Mouse (Mus musculus): ENCODE data around the gene Otud4. TPM values are rescaled to one million over a fixed set of nuclear protein-coding genes. Genes with fewer than 3 reads are reported as not detected.
"Not testable (repeated sequence)": the region's sequence is repeated elsewhere in the genome, so short reads cannot be mapped to it uniquely, and the experiment has no call there.

The Otud4 gene
- 26.2 and 29.1 TPM in 2 replicates for polyA plus RNA-seq (2012; rRNA removed)
- polyA plus RNA-seq (2014; fragmentation: Nextera tagmentation; extraction: Ambion mirVana), result 20.9 and 21.4 TPM in 2 replicates

DNA sequence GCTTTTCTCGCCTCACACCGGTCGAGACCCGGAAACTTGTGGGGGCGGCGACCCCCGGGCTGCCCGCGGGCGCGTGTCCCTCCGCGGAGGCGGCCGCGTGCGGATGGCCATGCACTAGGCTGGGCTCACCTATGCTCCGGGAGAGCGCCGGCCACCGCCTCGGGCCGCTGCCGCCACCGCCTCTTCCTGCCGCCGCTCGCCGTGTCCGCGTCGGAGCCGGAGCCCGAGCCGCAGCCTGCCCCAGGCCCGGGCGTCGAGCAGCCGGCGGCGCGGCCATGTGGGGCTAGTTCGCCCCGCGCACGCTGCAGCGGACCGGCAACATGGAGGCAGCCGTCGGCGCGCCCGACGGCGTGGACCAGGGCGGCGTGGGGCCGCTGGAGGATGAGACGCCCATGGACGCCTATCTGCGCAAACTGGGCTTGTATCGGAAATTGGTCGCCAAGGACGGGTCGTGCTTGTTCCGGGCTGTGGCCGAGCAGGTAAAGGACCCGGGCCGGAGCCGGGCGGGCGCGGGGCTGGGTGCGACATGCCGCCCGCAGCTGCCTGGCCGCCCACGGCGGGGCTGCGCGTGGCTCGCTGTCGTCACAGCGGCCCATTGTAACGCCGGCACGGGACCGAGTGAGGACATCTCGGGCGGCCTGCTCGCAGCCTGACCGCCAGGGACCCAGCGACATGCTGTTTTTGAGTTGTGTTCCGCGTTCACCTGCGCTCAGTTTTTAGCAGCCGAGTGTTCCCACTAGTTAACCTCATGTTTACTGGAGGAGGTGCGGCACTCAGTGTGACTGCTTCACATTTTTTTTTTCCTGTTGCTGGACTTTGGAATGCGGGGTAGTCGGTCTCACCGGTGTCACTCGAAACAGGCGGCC lies at the start of gene Otud4:
Gene Otud4 (plus strand): TSS at position 33 of the 866 bp plus-strand sequence.
- 0% methylated on average over 80 of the region's 103 CpGs for WGBS
- Histone ChIP-seq H3K9ac (ENCODE audit: low read depth, low read length, severe bottlenecking) (peak within 1 kb of the TSS; percentile 85), H3K4me1 (ENCODE audit: control insufficient read depth, insufficient read depth, low read length) (peaks cover 26% of the 10 kb centered on the region), H3K4me3 (replicated peaks; ENCODE audit: low read length) (peak within 1 kb of the TSS; percentile 88), H3K27ac (replicated peaks; ENCODE audit: low read depth, low read length) (peak within 1 kb of the TSS; percentile 93), H3K4me2 (replicated peaks; ENCODE audit: low read depth, low read length, severe bottlenecking) (peak within 1 kb of the TSS; percentile 82), H3K9me3 (ENCODE audit: control insufficient read depth, low read length) (no peaks in the 10 kb centered on the region), H3K27me3 (ENCODE audit: control insufficient read depth, insufficient read depth, low read length) (no peaks in the 10 kb centered on the region), H3K36me3 (ENCODE audit: control insufficient read depth, insufficient read depth, low read length) (peaks cover 5% of the 10 kb centered on the region; the same call in 1 of the 2 replicates)
- TF ChIP-seq POLR2A (IDR thresholded peaks at IDR 0.05; ENCODE audit: borderline replicate concordance, extremely low read depth, insufficient read depth, insufficient read length), result 0 out of 2 replicates have a peak, but pooled peaks have one; percentile 25
- peak; percentile 50 for ATAC-seq (ENCODE audit: low FRiP score, low read depth)
- peak; percentile 22 for DNase-seq (ENCODE audit: low spot score)

DNA sequence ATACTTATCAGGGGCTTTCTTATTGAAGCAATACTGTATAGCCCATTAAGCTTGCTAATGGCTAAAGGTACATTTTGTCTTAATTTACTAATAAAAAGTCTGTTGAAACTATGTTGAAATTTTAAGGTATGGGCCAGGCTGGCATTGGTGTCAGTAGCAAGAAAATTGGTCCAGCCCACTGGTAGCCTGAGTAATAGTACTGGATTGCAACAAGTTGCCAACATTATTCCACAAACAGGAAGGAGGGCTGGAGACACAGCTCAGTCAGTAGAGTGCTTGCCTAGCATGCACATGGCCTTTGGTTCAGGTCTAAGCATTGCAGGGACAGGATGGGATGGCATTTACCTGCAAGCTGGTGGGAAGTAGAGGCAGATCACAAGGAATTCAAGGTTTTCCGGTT lies 38.5 kb upstream of the Otud4 start:
- H3K4me2 ChIP-seq (replicated peaks; ENCODE audit: low read depth, low read length, severe bottlenecking), result no peak overlapping the region
- DNase-seq (ENCODE audit: low spot score) (no peak), ATAC-seq (ENCODE audit: low FRiP score, low read depth) (no peak)
- H3K9me3 ChIP-seq (ENCODE audit: control insufficient read depth, low read length), result no peaks in the 10 kb centered on the region
- no peak overlapping the region for H3K27ac ChIP-seq (replicated peaks; ENCODE audit: low read depth, low read length)
- 96% methylated on average over 1 of the region's 1 CpGs for WGBS
- TF ChIP-seq POLR2A (IDR thresholded peaks at IDR 0.05; ENCODE audit: borderline replicate concordance, extremely low read depth, insufficient read depth, insufficient read length), result no peak
- no peaks in the 10 kb centered on the region for H3K4me1 ChIP-seq (ENCODE audit: control insufficient read depth, insufficient read depth, low read length)
- H3K36me3 ChIP-seq (ENCODE audit: control insufficient read depth, insufficient read depth, low read length), result no peaks in the 10 kb centered on the region
- no peak overlapping the region for H3K4me3 ChIP-seq (replicated peaks; ENCODE audit: low read length)
- H3K27me3 ChIP-seq (ENCODE audit: control insufficient read depth, insufficient read depth, low read length), result no peaks in the 10 kb centered on the region
- H3K9ac ChIP-seq (ENCODE audit: low read depth, low read length, severe bottlenecking), result no peak overlapping the region

DNA sequence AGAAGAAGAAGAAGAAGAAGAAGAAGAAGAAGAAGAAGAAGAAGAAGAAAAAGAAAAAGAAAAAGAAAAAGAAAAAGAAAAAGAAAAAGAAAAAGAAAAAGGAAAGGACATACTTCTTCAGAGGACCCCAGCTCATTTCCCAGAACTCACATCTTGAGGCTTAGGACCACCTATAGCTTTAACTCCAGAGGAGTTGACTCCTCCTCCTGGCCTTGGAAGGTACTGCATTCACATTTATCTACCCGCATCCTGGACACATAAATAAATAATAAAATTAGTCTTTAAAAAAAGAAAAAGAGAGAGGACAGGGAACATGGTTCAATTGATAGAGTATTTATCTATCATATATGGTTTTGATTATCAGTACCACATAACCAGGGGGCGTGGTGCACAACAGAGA lies 36.2 kb upstream of the Otud4 start:
- not testable (repeated sequence) for H3K4me1 ChIP-seq (ENCODE audit: control insufficient read depth, insufficient read depth, low read length); H3K27me3 ChIP-seq (ENCODE audit: control insufficient read depth, insufficient read depth, low read length); H3K27ac ChIP-seq (replicated peaks; ENCODE audit: low read depth, low read length); H3K9ac ChIP-seq (ENCODE audit: low read depth, low read length, severe bottlenecking); H3K4me3 ChIP-seq (replicated peaks; ENCODE audit: low read length); ATAC-seq (ENCODE audit: low FRiP score, low read depth); H3K4me2 ChIP-seq (replicated peaks; ENCODE audit: low read depth, low read length, severe bottlenecking); H3K36me3 ChIP-seq (ENCODE audit: control insufficient read depth, insufficient read depth, low read length); H3K9me3 ChIP-seq (ENCODE audit: control insufficient read depth, low read length)
- peak; percentile 67 for DNase-seq (ENCODE audit: low spot score)
- WGBS, result 35% methylated on average over 2 of the region's 2 CpGs

DNA sequence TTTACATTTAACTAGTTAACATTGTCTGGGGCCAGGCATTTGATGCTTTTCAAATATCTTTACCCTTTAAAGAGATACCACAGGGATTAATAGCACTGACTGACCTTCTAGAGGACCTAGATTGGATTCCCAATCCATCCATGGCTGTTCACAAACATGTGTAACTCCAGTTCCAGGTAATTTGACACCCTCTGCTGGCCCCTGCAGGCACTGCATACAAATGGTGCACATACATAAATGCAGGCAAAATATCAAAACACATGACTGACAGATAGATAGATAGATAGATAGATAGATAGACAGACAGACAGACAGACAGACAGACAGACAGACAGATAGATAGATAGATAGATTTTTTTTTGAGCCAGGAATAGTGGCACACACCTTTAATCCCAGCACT lies 33.2 kb upstream of the Otud4 start:
- no peak for DNase-seq (ENCODE audit: low spot score)
- no peaks in the 10 kb centered on the region for H3K27me3 ChIP-seq (ENCODE audit: control insufficient read depth, insufficient read depth, low read length)
- no peaks in the 10 kb centered on the region for H3K36me3 ChIP-seq (ENCODE audit: control insufficient read depth, insufficient read depth, low read length)
- H3K9ac ChIP-seq (ENCODE audit: low read depth, low read length, severe bottlenecking), result no peak overlapping the region
- TF ChIP-seq POLR2A (IDR thresholded peaks at IDR 0.05; ENCODE audit: borderline replicate concordance, extremely low read depth, insufficient read depth, insufficient read length), result no peak
- H3K27ac ChIP-seq (replicated peaks; ENCODE audit: low read depth, low read length), result no peak overlapping the region
- H3K4me3 ChIP-seq (replicated peaks; ENCODE audit: low read length), result no peak overlapping the region
- H3K4me1 ChIP-seq (ENCODE audit: control insufficient read depth, insufficient read depth, low read length), result no peaks in the 10 kb centered on the region
- no peaks in the 10 kb centered on the region for H3K9me3 ChIP-seq (ENCODE audit: control insufficient read depth, low read length)
- no peak overlapping the region for H3K4me2 ChIP-seq (replicated peaks; ENCODE audit: low read depth, low read length, severe bottlenecking)
- ATAC-seq (ENCODE audit: low FRiP score, low read depth), result no peak

DNA sequence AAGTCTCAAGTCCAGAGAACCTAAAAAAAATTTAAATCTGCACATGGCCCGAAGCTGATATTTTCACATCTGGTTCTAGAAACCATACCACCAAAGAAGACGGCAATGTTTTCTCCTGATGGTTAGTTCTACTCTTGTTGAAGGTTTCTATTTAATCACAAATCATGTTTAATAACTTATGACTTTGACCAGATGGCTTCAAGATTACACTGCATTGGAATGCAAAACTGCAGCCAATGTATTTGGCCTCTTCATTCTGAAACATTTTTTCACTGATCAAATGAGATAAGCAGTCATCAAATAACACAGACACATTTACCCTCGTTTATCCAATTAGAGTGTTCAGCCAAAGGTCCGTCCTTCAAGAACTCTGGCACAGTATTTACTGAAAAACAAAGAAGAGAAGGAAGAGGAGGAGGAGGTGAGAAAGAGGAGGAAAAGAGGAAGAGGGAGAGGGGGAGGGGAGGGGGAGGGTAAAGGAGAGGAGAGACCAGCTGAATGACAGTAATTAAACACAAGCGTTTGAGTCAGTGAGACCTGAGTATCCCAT lies 32.6 kb upstream of the Otud4 start:
- no peak overlapping the region for H3K4me3 ChIP-seq (replicated peaks; ENCODE audit: low read length)
- H3K9ac ChIP-seq (ENCODE audit: low read depth, low read length, severe bottlenecking), result no peak overlapping the region
- 60% methylated on average over 5 of the region's 5 CpGs for WGBS
- no peak overlapping the region for H3K27ac ChIP-seq (replicated peaks; ENCODE audit: low read depth, low read length)
- H3K4me2 ChIP-seq (replicated peaks; ENCODE audit: low read depth, low read length, severe bottlenecking), result no peak overlapping the region
- TF ChIP-seq POLR2A (IDR thresholded peaks at IDR 0.05; ENCODE audit: borderline replicate concordance, extremely low read depth, insufficient read depth, insufficient read length), result no peak
- ATAC-seq (ENCODE audit: low FRiP score, low read depth) (no peak), DNase-seq (ENCODE audit: low spot score) (peak; percentile 63)
- H3K4me1 ChIP-seq (ENCODE audit: control insufficient read depth, insufficient read depth, low read length), result no peaks in the 10 kb centered on the region
- H3K27me3 ChIP-seq (ENCODE audit: control insufficient read depth, insufficient read depth, low read length), result no peaks in the 10 kb centered on the region
- H3K9me3 ChIP-seq (ENCODE audit: control insufficient read depth, low read length), result no peaks in the 10 kb centered on the region
- H3K36me3 ChIP-seq (ENCODE audit: control insufficient read depth, insufficient read depth, low read length), result no peaks in the 10 kb centered on the region
